Mouse (Mus musculus) gastrocnemius, postnatal 10 days (tissue): Measurements from ENCODE around the gene Samd8. TPM values are rescaled to one million over a fixed set of nuclear protein-coding genes. Genes with fewer than 3 reads are reported as not detected.

ENCODE experiments used
- DNase-seq: peaks from one replicate; pipeline ENCODE4 v3.0.0; 2021; ENCODE audit warnings: mixed read lengths
- total RNA-seq, 2 experiments: library from RNA; stranded (reverse); gene quantifications; 2 replicates each; pipeline ENCODE4 v1.2.3; 2021

Gene Samd8
- total RNA-seq, 2 experiments from 2014 or later, result 23.9 to 25.1 TPM

DNA sequence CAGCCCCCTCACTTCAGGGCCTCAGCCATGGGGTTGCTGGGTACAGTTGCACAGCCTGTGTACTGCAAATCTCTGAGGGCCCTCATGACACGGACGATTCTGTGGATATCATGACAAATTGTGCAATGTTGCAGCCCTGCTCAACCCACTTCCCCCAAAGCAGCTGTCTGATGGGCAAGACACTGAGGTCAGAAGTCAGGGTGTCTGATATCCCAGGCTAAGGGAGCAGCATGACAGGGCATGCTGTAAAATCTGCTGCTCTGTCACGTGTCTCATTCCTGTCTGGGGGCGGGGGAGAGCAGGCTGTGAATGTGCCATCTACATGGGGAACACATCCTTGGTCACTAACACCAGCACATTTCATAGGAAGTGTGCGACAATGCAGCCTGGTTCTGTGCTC lies 5.2 kb upstream of the Samd8 start:
- no peak for DNase-seq

DNA sequence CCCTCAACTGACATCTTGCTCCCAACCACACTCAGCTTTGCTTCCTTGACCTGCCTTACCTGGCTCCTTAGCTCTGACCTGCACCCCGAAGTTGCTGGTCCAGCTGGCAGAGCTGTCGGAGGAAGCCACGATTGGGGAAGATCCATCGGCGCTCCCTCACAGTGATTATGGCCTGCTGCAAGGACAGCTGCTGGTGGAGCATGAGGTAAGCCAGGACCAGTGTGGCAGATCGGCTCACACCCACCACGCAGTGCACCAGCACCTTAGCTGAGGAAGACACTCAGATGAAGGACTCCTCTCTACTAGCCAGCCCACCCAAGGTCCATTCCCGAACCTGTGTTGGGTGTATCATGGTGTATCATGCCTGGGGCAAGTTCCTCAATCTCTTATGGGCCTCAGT lies 4.1 kb upstream of the Samd8 start:
- no peak for DNase-seq

DNA sequence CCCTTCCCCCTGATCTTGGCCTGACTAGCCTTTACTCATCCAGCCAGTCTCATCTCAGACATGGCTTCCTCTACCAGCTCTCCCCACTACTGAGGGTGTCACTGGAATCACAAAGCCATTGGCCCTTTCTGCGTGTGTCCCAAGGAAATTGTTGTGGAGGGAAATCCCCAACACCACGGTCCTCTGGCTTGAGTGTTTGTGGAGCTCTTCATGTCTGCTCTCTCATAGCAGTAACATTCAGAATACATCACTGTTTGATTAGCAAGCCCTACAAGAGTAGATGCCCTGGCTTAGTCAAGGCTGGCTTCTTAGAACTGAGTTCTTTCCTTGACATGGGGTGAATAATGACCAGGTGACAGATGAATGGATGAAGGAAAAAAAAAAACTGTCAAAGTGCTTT lies 3.5 kb upstream of the Samd8 start:
- DNase-seq, result no peak

DNA sequence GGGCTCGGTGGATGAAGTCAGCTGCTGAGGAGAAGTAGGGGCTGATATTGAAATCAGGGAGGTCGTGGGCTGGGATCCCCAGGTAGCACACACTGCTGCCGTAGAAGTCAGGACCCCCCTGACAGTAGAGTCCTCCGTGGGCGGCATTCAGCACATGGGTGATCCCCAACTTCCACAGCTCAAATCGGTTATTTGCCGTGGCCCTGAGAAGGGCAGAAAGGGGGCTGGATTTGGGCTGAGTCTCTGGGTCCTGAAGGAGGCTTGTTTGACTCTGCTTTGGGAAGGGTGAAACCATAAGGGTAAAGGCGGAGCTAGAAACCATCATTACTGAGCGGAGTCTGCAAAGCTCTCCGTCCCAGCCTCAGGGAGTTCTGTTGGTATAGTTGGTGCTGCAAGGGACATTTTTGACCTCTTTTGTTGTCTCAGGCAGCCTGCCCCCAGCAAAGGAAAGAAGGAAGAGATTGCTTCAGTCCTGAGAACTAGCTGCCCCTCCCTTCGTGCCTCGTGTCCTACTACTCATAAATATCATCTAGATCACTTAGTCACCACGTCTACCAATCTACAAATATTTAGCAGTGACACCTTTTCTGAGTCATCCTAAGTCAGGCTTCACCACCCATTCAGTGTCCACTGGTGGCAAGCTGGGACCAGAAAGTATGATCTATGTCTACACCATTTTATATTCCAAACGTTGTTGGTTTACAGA lies 2.7 kb upstream of the Samd8 start:
- DNase-seq, result no peak

DNA sequence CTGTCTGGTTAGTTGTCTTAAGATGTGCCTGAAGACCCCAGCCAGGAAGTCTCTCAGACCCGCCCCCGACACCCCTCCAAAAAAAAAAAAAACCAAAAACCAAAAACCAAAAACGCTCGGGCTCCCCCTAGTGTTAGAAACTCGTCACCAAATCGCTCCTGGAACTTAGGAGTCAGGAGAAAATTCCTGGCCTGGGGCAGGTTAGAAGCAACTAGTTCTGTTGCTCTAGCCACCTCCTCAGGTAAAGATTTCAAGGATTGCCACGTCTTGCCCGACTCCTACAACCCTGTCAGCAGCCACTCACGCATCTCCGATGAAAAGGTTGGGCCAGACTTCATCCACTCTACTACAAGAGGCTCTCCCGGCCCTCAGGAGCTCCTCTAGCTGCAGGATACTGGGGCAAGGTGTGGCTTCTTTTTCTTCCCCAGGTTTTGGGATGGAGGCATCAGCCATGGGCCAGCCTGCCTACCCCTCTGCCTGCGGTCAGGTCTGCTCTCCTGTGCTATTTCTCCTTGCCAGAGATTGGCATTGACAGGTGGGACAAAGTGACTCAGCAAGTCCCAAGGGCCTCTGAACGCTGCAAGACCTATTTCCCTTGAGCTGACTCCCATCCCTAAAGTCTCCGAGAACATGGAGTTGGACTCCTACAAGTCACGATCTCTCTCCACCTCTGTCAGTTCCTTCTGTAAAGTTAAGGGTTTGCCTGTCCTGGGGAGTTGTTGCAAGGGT lies 2.0 kb upstream of the Samd8 start:
- DNase-seq, result peak; percentile 68

GRCm38 (mm10) chr14:21750881-21751542 lies 681 bp downstream of the Samd8 start, which contains the start of gene Dusp13:
Dusp13 (minus strand) TSS chr14:21751181.
- peak; percentile 64 for DNase-seq

- DNase-seq, result no peak
These were observed 2.1 kb downstream of the Samd8 start for GRCm38 (mm10) chr14:21752411-21752810.

GRCm38 (mm10) chr14:21753367-21753766 lies 3.0 kb downstream of the Samd8 start:
- DNase-seq, result no peak

GRCm38 (mm10) chr14:21761560-21761959 lies 11.2 kb downstream of the Samd8 start:
- no peak for DNase-seq

DNA sequence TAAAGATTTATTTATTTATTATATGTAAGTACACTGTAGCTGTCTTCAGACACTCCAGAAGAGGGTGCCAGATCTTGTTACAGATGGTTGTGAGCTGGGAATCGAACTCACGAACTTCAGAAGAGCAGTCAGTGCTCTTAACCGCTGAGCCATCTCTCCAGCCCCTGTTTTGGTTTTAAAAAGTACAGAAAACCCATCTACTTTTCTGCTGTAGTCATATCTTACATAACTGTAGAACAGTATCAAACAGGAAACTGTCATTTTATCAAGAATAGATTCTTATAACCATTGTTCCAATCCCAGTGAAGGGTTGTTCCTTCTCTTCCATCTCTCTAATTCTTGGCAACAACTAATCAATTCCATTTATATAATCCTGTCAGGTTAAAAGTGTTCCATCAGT lies 13.4 kb downstream of the Samd8 start:
- DNase-seq, result no peak

GRCm38 (mm10) chr14:21764646-21765045 lies 14.3 kb downstream of the Samd8 start:
- DNase-seq, result no peak

DNA sequence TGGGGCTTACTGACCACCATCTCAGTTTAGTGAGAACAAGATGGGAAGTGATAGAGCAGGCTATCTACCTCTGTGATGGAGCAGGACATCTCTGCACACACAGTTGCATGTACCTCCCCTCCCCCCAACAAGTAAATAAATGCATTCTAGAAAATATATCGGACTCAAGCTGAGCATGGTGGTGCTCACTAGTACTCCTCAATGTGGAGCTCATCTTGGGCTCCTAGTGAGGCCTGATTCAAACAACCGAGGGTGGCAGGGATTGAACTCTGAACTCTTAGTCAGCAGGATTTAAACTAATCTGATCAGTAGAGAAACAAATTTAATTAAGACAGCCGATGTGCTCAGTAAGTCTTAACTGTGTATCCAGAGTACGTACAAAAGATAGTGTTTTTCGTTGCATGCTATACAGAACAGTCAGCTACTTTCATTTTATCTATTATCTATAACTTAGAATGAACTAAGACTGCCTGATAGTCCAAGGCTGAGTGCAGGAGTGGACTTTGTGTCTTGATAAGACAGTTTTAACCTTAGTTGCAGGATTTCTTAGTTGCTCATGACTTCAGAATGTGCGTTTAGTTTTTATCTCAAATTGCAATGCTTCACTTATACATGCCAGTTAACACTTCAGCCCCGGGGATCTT lies 15.5 kb downstream of the Samd8 start:
- DNase-seq, result no peak

DNA sequence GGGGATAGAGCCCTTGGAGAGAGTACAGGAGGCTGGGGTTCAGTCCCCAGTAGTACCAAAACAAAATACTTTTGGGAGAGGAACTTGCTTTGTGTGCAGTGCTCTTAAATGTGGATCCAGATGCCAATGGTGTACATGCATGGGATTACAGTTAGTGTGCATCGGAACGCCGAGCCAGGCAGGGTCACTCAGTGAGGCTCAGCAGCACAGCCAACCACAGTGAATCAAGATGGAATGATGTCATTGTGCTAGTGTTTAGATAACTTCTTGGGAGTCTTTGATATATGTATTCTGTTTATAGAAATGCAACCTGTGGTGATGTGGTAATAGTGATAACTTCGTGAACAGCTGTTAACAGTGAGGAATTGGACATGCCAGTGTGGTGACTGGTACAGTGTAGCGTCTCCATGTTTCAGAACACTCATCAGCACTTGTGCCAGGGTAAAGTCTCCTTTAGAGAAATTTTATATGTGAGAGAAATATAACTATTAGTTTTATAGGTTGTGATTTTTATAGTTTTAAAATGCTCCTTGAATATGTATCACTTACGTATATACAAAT lies 16.1 kb downstream of the Samd8 start:
- DNase-seq, result no peak

DNA sequence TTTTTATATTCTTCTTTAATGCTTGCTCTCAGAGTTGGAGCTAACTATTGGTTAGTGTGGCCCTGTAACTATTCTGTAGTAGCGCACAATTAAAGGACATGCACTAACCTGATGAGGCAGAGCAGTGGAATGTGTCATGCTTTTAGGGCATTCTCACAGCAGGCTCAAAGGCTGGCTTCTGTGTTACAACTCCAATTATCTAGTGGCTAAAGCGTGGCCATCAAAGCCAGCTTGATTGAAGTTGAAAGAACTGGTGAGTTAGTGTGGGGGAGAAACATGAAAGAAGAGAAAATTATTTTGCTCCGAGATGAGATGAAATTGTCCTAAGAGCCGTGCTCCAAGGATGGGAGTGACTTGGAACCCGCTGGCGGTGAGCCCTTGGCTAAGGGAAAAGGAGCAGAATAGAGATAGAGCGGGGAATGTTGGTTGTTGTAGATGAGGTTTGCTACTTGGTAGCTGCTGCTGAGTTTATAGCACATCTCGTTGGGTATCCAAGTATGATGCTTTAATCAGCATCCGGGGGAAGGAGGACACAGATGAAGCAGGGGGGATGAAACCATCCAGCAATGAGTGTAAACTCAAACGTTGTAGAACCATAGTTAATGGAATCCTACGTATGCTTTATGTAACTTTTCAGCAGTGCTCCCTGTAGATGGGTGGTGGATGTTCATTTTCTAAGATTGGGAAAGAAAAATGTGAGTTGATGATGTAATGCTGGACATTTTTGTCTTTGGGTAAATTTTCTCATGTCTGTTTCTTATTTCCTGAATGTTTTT lies 22.4 kb downstream of the Samd8 start:
- peak; percentile 14 for DNase-seq

DNA sequence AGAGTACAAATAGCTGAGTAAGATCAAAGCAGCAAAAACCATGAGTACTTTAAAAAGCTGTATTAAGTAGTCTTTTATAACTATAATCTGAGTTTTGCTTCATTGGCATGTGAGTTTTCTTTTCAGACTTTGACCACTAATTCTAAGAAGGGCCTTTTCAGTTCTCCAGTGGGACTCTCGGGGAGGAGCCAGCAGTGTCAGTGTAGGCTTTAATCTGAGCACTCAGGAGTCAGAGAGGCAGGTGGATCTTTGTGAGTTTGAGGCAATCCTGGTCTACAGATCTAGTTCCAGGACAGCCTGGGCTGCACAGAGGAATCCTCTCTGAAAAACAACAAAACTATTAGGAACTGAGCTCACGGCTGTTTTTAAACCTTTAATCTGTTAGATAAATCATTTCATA lies 23.6 kb downstream of the Samd8 start:
- DNase-seq, result no peak

GRCm38 (mm10) chr14:21776201-21776600 lies 25.9 kb downstream of the Samd8 start:
- DNase-seq, result no peak

DNA sequence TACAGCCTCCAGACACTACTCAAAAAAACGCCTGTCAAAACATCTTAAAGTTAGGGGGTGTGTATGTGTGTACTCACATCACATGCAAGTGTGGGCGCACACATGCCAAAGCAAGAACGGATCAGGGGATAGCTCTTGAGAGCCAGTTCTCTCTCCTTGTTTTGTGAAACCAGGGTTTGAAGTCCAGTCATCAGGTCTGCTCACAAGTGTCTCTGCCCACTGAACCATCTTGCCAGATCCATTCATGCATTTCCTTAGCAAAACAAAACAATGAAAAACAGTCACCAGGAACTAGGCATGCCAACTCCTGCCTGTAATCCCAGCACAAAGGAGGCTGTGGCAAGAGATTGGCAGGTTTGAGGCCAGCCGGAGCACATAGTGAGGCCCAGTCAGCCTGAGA lies 36.2 kb downstream of the Samd8 start:
- no peak for DNase-seq

- no peak for DNase-seq
These were observed 37.0 kb downstream of the Samd8 start for GRCm38 (mm10) chr14:21787374-21787773.

GRCm38 (mm10) chr14:21788121-21788520 lies 37.8 kb downstream of the Samd8 start:
- DNase-seq, result no peak

DNA sequence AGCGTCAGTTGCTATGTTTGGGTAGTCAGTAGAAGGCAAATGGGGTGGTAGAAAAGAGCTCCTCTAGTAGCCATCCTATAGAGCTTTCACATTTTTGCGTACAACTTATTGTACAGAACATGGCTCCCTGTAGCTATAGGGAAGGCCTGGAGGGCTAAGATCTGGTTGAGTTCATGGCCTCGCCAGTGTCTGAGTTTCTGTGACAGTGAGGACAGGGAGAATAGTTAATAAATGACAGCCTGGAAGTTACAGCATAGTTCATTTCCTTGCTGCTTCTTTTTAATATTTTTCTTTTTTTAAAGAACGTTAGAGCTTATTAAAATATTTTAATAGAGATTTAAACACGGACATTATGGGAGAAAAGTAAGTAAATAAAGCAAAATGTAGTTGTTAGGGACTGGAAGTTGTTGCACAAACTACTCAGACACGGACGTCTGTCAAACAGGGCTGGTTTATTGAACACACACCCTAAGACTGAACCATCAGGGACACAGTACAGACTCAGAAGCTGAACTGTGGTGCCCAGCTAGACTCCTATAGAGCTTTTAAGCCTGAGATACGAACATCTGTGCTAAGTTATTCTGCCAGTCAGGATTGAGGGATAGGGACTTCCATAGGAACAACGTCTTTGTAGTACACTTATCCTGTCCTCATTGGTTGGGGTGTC lies 40.4 kb downstream of the Samd8 start:
- DNase-seq, result no peak

GRCm38 (mm10) chr14:21791722-21792121 lies 41.4 kb downstream of the Samd8 start:
- DNase-seq, result no peak
